17 mouse cellular contexts compared by ENCODE assay signal in the genomic region with DNA sequence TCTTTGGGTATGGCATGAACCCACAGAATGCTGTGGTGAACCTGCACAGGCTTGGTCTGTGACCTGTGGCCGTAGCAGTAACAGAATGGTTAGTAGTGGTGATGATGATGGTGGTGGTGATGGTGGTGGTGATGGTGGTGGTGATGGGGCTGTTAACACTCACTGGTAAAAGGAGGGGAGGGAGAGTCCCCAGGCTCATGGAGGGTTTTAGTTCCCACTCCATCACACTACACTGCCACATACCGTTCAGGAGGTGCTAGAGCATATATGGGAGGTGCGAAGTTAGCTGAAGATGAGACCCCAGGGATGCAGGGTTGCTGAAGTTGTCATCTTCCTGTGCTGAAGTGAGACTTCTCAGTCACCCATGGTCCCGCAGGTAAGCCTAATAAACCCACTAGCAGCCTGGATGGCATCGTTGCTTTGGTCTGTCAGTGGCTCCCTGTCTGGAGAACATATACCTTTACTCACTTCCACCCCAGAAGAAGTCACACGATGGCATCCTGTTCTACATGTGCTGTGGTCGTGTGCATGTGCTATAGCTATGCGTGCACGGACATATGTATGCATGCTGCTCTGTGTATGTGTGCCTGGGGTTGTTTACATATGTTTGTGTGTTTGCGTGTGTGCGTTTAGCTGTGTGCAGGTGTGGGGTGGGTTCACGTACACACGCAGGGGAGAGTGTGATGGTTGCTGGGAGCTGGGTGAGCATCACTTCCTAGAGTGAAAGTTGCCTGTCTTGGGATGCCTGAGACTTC. TPM values are rescaled to one million over a fixed set of nuclear protein-coding genes. Genes with fewer than 3 reads are reported as not detected.
DNase-seq lines count a peak whose midpoint lies in the region; ATAC-seq and TF ChIP-seq lines count a peak whose summit lies in the region.
"Had no signal": no experiment of that assay in that cellular context is flagged by ENCODE, and none has a peak within 500 bp of the region (broad histone marks: within the 10 kb centered on the region; RNA-seq: fewer than 3 reads in every experiment).

No protein-coding gene starts in this region.

- WGBS in spleen, adult 2 months, result 65% methylated on average over 13 of the region's 13 CpGs
- WGBS in small intestine, adult 2 months, result 84% methylated on average over 13 of the region's 13 CpGs
- 93% methylated on average over 13 of the region's 13 CpGs for WGBS in midbrain, embryonic 15.5 days

- no peak for TF ChIP-seq CTCF in gastrocnemius, adult 2 months (IDR thresholded peaks at IDR 0.05)
- no peak for TF ChIP-seq CTCF in spleen, adult 2 months (IDR thresholded peaks at IDR 0.05; ENCODE audit: extremely low read depth, insufficient read depth, insufficient read length, insufficient replicate concordance)
- TF ChIP-seq CTCF in small intestine, adult 2 months (IDR thresholded peaks at IDR 0.05; ENCODE audit: extremely low read depth, insufficient read length, insufficient replicate concordance, low read depth, low read length), result no peak

- H3K27ac ChIP-seq in gastrocnemius, adult 2 months, result peak overlapping the region; percentile 66
- H3K27ac ChIP-seq in spleen, adult 2 months (ENCODE audit: insufficient read depth, low read length), result peak overlapping the region; percentile 83
- peak overlapping the region; percentile 75 for H3K27ac ChIP-seq in brown adipose tissue, adult 24 weeks (replicated peaks; ENCODE audit: low read depth, low read length)
- H3K27ac ChIP-seq in small intestine, adult 2 months (ENCODE audit: insufficient read depth, low read depth, low read length), result peak overlapping the region; percentile 40; the same call in 1 of the 2 replicates
- H3K27ac ChIP-seq in midbrain, embryonic 15.5 days, result no peak overlapping the region
- H3K27ac ChIP-seq: forebrain, embryonic 12.5 days; hindbrain, embryonic 13.5 days; intestine, embryonic 15.5 days; neural tube, embryonic 13.5 days; stomach, embryonic 15.5 days had no signal

- intact Hi-C loops in gastrocnemius, adult 2 months (cut with DNase I), result loop anchor here (5.0 kb wide), 1 partner anchor 62 kb away; no protein-coding TSS in a partner anchor

- no peak overlapping the region; the same call in 1 of the 2 replicates for H3K4me3 ChIP-seq in gastrocnemius, adult 2 months
- H3K4me3 ChIP-seq in spleen, adult 2 months (ENCODE audit: extremely low read depth, insufficient read depth, insufficient read length), result no peak overlapping the region
- H3K4me3 ChIP-seq in brown adipose tissue, adult 24 weeks (ENCODE audit: insufficient read depth, low read depth, low read length), result no peak overlapping the region
- H3K4me3 ChIP-seq in small intestine, adult 2 months (ENCODE audit: low read depth, low read length), result no peak overlapping the region
- no peak overlapping the region for H3K4me3 ChIP-seq in midbrain, embryonic 15.5 days
- H3K4me3 ChIP-seq: forebrain, embryonic 12.5 days; hindbrain, embryonic 13.5 days; intestine, embryonic 15.5 days; midbrain, embryonic 10.5 days; neural tube, embryonic 13.5 days; stomach, embryonic 15.5 days had no signal

- no peak for TF ChIP-seq POLR2A in spleen, adult 2 months (IDR thresholded peaks at IDR 0.05; ENCODE audit: low read depth, low read length)
- no peak for TF ChIP-seq POLR2A in small intestine, adult 2 months (IDR thresholded peaks at IDR 0.05; ENCODE audit: low read depth, low read length)

- H3K4me1 ChIP-seq in spleen, adult 2 months (ENCODE audit: control insufficient read depth, insufficient read depth, insufficient read length), result peaks cover 59% of the 10 kb centered on the region
- H3K4me1 ChIP-seq in brown adipose tissue, adult 24 weeks (ENCODE audit: control insufficient read depth, insufficient read depth, insufficient read length, low read length), result peaks cover 67% of the 10 kb centered on the region
- peaks cover 8% of the 10 kb centered on the region for H3K4me1 ChIP-seq in small intestine, adult 2 months (ENCODE audit: control insufficient read depth, insufficient read depth, insufficient read length, low read length)
- no peaks in the 10 kb centered on the region for H3K4me1 ChIP-seq in midbrain, embryonic 15.5 days

- ATAC-seq in midbrain, embryonic 15.5 days (replicated peaks), result no peak
- ATAC-seq: intestine, embryonic 15.5 days had no signal

- no peak for DNase-seq in gastrocnemius, adult 2 months
- no peak for DNase-seq in gastrocnemius, adult 8-10 months (ENCODE audit: low spot score in 2 of 2)
- DNase-seq in spleen, adult 2 months (ENCODE audit: low read depth in 1 of 2, low spot score in 2 of 2), result no peak
- no peak for DNase-seq in spleen, postnatal 36 days (ENCODE audit: low spot score in 2 of 2)
- DNase-seq in kidney, adult 8-10 months, result no peak
- DNase-seq: cerebellum, adult 8-10 months; gastrocnemius, postnatal 14 days; liver had no signal

- no peak overlapping the region for H3K4me2 ChIP-seq in midbrain, embryonic 15.5 days
- H3K4me2 ChIP-seq: forebrain, embryonic 12.5 days; hindbrain, embryonic 13.5 days; intestine, embryonic 15.5 days; neural tube, embryonic 13.5 days; stomach, embryonic 15.5 days had no signal

- no peak overlapping the region for H3K9ac ChIP-seq in midbrain, embryonic 15.5 days
- H3K9ac ChIP-seq: forebrain, embryonic 12.5 days; intestine, embryonic 15.5 days; stomach, embryonic 15.5 days had no signal

- H3K9me3 ChIP-seq in midbrain, embryonic 15.5 days, result no peaks in the 10 kb centered on the region
- H3K9me3 ChIP-seq: forebrain, embryonic 12.5 days; hindbrain, embryonic 13.5 days; intestine, embryonic 15.5 days; midbrain, embryonic 10.5 days; neural tube, embryonic 13.5 days; stomach, embryonic 15.5 days had no signal

- peaks cover 3% of the 10 kb centered on the region; the same call in 1 of the 2 replicates for H3K36me3 ChIP-seq in spleen, adult 2 months (ENCODE audit: control insufficient read depth, insufficient read depth, low read length)
- H3K36me3 ChIP-seq in small intestine, adult 2 months (ENCODE audit: control insufficient read depth, insufficient read depth, low read length), result no peaks in the 10 kb centered on the region
- no peaks in the 10 kb centered on the region for H3K36me3 ChIP-seq in midbrain, embryonic 15.5 days (replicated peaks)
- H3K36me3 ChIP-seq: forebrain, embryonic 12.5 days; hindbrain, embryonic 13.5 days; intestine, embryonic 15.5 days; midbrain, embryonic 10.5 days; neural tube, embryonic 13.5 days; stomach, embryonic 15.5 days had no signal

- H3K27me3 ChIP-seq in spleen, adult 2 months (ENCODE audit: control insufficient read depth, insufficient read depth, low read length), result no peaks in the 10 kb centered on the region
- H3K27me3 ChIP-seq in small intestine, adult 2 months (ENCODE audit: control insufficient read depth, insufficient read depth, low read length), result no peaks in the 10 kb centered on the region
- H3K27me3 ChIP-seq in midbrain, embryonic 15.5 days (replicated peaks), result no peaks in the 10 kb centered on the region
- H3K27me3 ChIP-seq: forebrain, embryonic 12.5 days; hindbrain, embryonic 13.5 days; intestine, embryonic 15.5 days; neural tube, embryonic 13.5 days; stomach, embryonic 15.5 days had no signal

RNA-seq across cellular contexts. Expression of gene Itpkb, which starts 24.9 kb away (rescaled TPM):
- 10 to 100 TPM; 14.7 to 22.7 TPM for total RNA-seq in gastrocnemius, adult 2 months (2021)
- total RNA-seq in gastrocnemius, adult 8-10 months (2022), result 10 to 100 TPM; 11.9 to 15.9 (median 13.6) TPM
- 22.9 and 24.7 TPM in 2 replicates for polyA plus RNA-seq in spleen, adult 2 months (2012; rRNA removed)
- polyA plus RNA-seq in brown adipose tissue, adult 24 weeks (2012; ENCODE audit: insufficient read depth, insufficient read length, missing spikeins), result 15.8 and 21.6 TPM in 2 replicates
- polyA plus RNA-seq in small intestine, adult 2 months (2012; rRNA removed), result 4.4 and 6.0 TPM in 2 replicates
- polyA plus RNA-seq in midbrain, embryonic 15.5 days (2015; fragmentation: Nextera tagmentation; extraction: Ambion mirVana), result 2.5 and 3.0 TPM in 2 replicates
